Mouse (Mus musculus) lung, adult 2 months (tissue): ENCODE measurements at regions not wholly inside any gene's neighbourhood (a gene's known extent, or its start where the extent isn't known, plus 50 kb on each side); places are given as distances from the start of the nearest gene placed in this dataset.

ENCODE experiments used
- DNase-seq: peaks from one replicate; pipeline ENCODE4 v3.0.0; 2022
- H3K4me1 ChIP-seq: fragments of 200-500 bp; 2 replicates; pipeline ENCODE4 v1.6.1; 2011; ENCODE audit warnings: low read length; ENCODE audit not compliant: control insufficient read depth, insufficient read depth
- H3K4me3 ChIP-seq: fragments of 200-500 bp; replicated peaks from 2 replicates; pipeline ENCODE3; 2011; ENCODE audit warnings: low read depth, mild to moderate bottlenecking, control low read depth, low read length; ENCODE audit errors: extremely low read depth
- CTCF ChIP-seq: fragments of 200-500 bp; IDR thresholded peaks from 2 replicates; pipeline ENCODE4 v1.5.1; 2011; ENCODE audit warnings: mild to moderate bottlenecking, low read length, control low read depth; ENCODE audit not compliant: insufficient read depth
- POLR2A ChIP-seq: fragments of 200-500 bp; IDR thresholded peaks from 2 replicates; pipeline ENCODE4 v1.6.1; 2011; ENCODE audit warnings: low read depth, mild to moderate bottlenecking, control low read depth, low read length, borderline replicate concordance; ENCODE audit errors: extremely low read depth
- WGBS: fragments of 180-500 bp; shearing (Covaris S2); methylation state at CpG from one replicate; pipeline ENCODE4 v1.1.7; 2018; 5-methylcytosine and 5-hydroxymethylcytosine counted together

DNA sequence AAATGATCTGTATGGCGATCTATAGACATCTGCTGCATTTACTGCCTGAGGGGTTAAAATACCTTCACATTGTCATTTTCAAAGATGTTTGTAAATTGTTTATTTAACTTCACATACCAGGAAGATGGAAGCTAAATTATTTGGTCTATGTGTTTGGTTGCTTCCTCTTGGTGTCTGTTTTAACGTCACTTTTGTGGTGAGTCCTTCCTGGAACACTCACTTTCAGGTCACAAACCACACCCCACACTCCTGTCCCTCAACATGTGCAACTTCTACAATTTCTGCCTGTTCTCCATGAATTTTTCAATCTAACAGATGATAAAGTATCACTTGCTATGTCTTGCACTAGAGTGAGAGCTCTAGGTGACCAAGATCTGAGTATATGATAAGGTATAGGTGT lies 151.4 kb upstream of the Ahr start:
- WGBS: 49% methylated on average over 2 of the region's 2 CpGs
- no peak for DNase-seq
- TF ChIP-seq CTCF: no peak
- TF ChIP-seq POLR2A: no peak

DNA sequence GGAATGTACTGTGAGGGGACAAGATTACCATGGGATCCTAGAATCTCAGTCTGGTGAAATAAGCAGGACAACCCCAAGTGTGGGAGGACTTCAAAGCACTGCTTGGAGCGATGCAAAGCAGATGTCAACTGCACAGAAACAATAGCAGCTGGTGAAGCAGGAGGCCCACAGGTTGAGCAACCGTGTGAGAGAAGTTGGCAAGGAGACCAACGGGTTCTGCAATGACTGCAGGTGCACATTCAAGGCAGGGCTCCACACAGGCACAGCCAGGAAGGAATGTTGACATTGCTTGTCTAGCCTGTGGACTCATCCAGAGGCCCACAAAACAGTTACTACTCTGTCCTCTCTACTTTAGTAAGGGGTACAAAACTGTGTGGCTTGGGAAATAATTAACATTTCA lies 150.4 kb upstream of the Ahr start:
- WGBS: 48% methylated on average over 3 of the region's 3 CpGs
- no peak for DNase-seq
- Histone ChIP-seq H3K4me3 (no peak overlapping the region), H3K4me1 (no peaks in the 10 kb centered on the region)
- TF ChIP-seq CTCF (no peak), POLR2A (no peak)

More for the DNA sequence above, 151.4 kb upstream of the Ahr start:
- H3K4me3 ChIP-seq: no peak overlapping the region
- no peaks in the 10 kb centered on the region for H3K4me1 ChIP-seq

DNA sequence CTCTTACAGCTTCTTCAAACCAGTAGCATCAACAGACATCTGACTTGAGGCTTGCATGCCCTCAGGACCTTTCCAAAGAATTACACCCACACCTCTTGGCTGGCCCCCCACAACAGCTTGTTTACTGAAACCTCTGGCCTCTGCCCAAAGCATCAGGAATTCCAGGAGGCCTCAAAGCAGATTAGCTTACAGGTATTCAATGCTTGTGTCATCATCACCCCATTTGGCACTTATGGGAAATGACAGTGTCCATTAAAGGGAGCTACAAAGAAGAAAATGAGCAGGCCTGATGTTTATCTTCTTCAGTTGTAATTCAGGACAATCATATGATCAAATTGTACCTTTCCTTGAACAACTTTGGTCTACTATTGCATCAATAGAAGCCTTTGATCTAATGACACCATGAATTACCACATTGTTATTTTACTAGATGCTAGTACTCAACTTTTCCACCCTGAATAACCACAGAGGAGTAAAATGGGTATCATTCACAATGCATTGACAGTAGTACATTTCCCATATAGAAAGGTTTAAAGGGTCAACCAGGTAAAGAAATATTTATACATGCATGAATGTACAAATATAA lies 147.1 kb upstream of the Ahr start:
- no peaks in the 10 kb centered on the region for H3K4me1 ChIP-seq
- no peak overlapping the region for H3K4me3 ChIP-seq
- no peak for DNase-seq
- TF ChIP-seq CTCF (no peak), POLR2A (no peak)

DNA sequence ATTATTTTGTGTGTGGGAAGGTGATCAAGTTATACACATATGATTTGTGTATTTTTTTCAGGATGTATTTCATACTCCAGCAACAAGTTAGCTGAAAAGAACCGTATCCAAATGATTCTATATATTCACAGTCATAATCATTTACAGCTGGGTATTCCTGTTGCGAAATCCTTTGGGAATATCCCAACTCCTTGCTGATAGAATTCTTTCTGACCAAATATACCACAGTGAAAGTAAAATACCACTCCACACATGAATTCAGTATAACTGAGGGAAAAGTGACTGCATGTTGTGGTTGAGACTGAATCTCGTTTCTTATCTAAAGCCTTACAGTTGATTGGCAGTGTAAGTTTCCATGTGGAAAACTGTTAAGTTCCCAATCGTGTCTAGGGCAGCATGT lies 145.1 kb upstream of the Ahr start:
- H3K4me1 ChIP-seq: no peaks in the 10 kb centered on the region
- WGBS: 73% methylated on average over 4 of the region's 4 CpGs
- no peak overlapping the region for H3K4me3 ChIP-seq
- no peak for DNase-seq
- TF ChIP-seq CTCF (no peak), POLR2A (no peak)

DNA sequence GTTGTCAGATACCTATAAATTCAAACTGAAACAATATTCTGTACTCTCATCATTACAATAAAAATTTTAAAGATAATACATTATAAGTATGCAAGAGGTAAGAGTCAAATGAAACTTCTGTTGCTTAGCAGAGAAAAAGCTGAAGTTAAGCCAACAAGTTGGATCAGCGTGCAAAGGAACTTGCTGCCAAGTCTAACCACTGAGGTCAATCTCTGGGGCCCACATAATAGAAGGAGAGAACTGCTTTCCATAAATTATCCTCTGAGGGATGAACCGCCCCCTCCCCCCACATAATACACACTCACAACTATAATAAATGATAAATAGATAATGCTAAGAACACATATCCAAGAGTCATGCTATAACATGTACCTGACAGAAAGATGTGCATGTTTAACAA lies 144.2 kb upstream of the Ahr start:
- 55% methylated on average over 2 of the region's 2 CpGs for WGBS
- H3K4me3 ChIP-seq: no peak overlapping the region
- no peaks in the 10 kb centered on the region for H3K4me1 ChIP-seq
- TF ChIP-seq CTCF: no peak
- TF ChIP-seq POLR2A: no peak
- no peak for DNase-seq

DNA sequence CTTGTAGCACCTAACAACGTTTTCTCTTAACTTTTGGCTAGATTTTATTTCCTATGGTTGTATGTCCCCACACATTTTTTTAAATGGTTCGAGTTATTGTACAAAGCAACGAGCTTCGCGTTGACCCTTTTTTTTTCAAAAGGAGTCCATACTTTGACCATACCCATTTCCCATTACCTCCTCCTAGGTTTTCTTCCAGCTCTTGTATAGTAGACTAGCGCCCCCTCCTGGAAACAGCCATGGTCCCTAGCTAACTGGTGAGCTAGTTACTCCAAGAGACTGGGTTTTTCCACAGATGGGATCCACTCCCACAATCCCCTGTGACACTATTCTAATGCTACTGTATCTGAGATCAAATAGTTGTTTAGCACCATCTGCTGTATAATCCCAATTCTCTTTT lies 139.6 kb upstream of the Ahr start:
- TF ChIP-seq POLR2A (no peak), CTCF (no peak; the same call in 1 of the 2 replicates)
- DNase-seq: peak; percentile 54
- Histone ChIP-seq H3K4me3 (no peak overlapping the region), H3K4me1 (no peaks in the 10 kb centered on the region; the same call in 1 of the 2 replicates)
- 55% methylated on average over 6 of the region's 6 CpGs for WGBS

DNA sequence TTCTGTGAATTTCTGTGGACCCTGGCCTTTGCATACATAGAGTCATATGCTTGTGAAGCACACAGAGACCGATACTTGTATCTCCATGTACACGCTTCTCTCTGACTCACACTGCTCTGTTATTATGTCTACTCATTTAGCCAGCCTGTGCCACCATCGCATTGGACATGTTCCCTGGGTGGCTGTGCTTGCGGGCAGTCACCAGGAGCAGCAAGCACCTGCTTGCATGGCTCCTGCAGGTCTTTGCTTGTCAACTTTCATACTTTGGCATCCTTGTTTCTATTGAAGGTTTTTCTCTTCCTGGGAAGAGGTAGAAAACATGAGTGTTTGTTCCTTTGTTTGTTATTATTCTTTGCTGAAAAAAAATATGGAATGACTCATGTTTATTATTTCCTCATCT lies 136.1 kb upstream of the Ahr start:
- no peak for DNase-seq
- TF ChIP-seq POLR2A (no peak), CTCF (no peak)
- WGBS: 67% methylated on average over 4 of the region's 4 CpGs
- Histone ChIP-seq H3K4me3 (no peak overlapping the region), H3K4me1 (no peaks in the 10 kb centered on the region; the same call in 1 of the 2 replicates)

DNA sequence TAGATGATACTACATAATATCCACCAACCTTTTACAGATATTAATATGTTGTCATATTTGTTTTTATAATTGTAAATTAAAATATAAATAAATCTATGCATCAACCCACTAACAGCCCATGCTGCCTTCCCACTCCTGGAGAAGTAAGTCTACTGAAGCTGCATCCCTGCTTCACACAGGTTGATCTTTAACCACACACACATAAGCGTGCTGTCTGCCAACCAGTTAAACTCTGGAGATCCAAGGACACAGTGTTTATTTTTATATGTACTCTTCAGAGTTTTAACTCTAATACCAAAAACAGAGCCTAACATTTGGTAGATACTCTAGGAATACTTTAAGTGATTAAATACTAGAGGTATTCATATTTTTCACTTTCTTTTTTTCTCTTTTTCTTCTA lies 133.9 kb upstream of the Ahr start:
- 72% methylated on average over 1 of the region's 1 CpGs for WGBS
- DNase-seq: no peak

DNA sequence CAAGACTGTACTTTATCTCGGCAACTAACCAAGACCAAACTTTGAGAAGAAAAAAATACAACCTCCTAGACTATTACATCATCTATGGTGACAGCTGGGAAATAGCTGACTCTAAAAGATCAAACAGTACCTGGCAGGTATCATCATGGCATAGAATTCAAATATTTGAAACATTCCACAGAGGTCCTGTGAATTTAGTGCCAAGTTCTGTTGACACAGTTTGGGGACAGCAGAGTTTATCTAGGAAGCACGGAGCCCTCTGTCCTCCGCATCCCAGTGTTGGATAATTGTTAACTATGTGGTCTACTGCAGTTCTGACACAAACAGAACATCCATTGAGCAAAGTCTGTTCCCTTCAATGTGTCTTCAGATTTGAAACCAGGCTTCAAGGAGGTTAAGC lies 132.9 kb upstream of the Ahr start:
- no peaks in the 10 kb centered on the region; the same call in 1 of the 2 replicates for H3K4me1 ChIP-seq
- no peak for DNase-seq
- TF ChIP-seq POLR2A (no peak), CTCF (no peak)
- no peak overlapping the region for H3K4me3 ChIP-seq
- 72% methylated on average over 3 of the region's 3 CpGs for WGBS

More for the DNA sequence above, 133.9 kb upstream of the Ahr start:
- Histone ChIP-seq H3K4me3 (no peak overlapping the region), H3K4me1 (no peaks in the 10 kb centered on the region; the same call in 1 of the 2 replicates)
- TF ChIP-seq POLR2A (no peak), CTCF (no peak)

DNA sequence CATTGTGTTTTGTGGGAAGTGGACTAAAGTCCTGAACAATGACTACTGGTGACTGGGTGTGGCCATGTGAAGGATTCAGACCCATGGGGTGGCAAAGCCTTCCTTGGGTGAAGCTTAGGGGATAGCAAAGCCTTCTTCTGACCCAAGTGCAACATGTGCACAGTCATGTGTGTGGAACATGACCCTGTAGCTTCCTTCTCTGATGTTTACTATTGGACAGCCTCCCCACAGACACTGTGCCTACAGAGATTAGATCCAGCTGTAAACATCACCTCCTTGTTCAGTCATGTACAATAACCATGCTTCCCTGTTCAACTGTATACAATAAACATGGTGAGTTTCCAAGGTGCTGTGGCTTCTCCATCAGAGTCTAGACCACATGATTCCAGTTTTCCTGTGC lies 132.4 kb upstream of the Ahr start:
- no peak for TF ChIP-seq CTCF
- no peak for TF ChIP-seq POLR2A
- H3K4me1 ChIP-seq: no peaks in the 10 kb centered on the region; the same call in 1 of the 2 replicates

DNA sequence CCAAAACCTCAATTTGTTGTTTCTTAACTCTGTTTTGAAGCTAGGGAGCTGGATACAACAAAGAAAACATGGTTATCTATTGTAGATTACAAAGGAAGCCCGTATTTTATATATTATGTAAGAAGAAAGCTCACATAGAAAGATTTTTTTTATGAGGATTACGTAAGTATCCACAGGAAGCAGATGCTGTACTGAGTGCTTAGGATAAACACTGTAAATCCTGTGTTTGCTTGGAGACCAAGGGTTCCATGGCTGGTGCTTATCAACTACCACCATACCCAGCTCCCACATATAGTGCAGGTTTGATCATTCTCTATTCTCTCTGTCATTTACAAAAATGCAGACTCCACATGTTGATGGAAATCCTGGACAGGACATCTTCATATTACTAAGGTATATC lies 131.2 kb upstream of the Ahr start:
- Histone ChIP-seq H3K4me3 (no peak overlapping the region), H3K4me1 (no peaks in the 10 kb centered on the region; the same call in 1 of the 2 replicates)
- no peak for DNase-seq
- WGBS: 42% methylated on average over 2 of the region's 2 CpGs
- TF ChIP-seq POLR2A (no peak), CTCF (no peak)

More for the DNA sequence above, 132.4 kb upstream of the Ahr start:
- DNase-seq: no peak
- no peak overlapping the region for H3K4me3 ChIP-seq
